Mouse (Mus musculus): ENCODE data around the gene Wdr18. TPM values are rescaled to one million over a fixed set of nuclear protein-coding genes. Genes with fewer than 3 reads are reported as not detected.

Wdr18 gene
- polyA plus RNA-seq, 1 experiment: 63.2 TPM

GRCm38 (mm10) chr10:79943471-79943901, 16.5 kb upstream of the Wdr18 start:
- Histone ChIP-seq H3K27ac (ENCODE audit: insufficient read depth, low read length) (no peak overlapping the region), H3K4me1 (ENCODE audit: control insufficient read depth, insufficient read depth, low read length) (no peaks in the 10 kb centered on the region), H3K4me3 (ENCODE audit: insufficient read depth, low read length) (no peak overlapping the region)
- TF ChIP-seq CTCF (IDR thresholded peaks at IDR 0.05; ENCODE audit: extremely low read depth, insufficient read depth, low read length) (no peak), POLR2A (IDR thresholded peaks at IDR 0.05; ENCODE audit: extremely low read depth, insufficient read depth, low read length) (no peak)

GRCm38 (mm10) chr10:79945507-79946234, 14.3 kb upstream of the Wdr18 start:
- Histone ChIP-seq H3K27ac (ENCODE audit: insufficient read depth, low read length) (no peak overlapping the region), H3K4me1 (ENCODE audit: control insufficient read depth, insufficient read depth, low read length) (no peaks in the 10 kb centered on the region), H3K4me3 (ENCODE audit: insufficient read depth, low read length) (no peak overlapping the region)
- TF ChIP-seq POLR2A (IDR thresholded peaks at IDR 0.05; ENCODE audit: extremely low read depth, insufficient read depth, low read length) (no peak), CTCF (IDR thresholded peaks at IDR 0.05; ENCODE audit: extremely low read depth, insufficient read depth, low read length) (no peak)

GRCm38 (mm10) chr10:79946752-79947322, 13.1 kb upstream of the Wdr18 start:
- TF ChIP-seq POLR2A (IDR thresholded peaks at IDR 0.05; ENCODE audit: extremely low read depth, insufficient read depth, low read length) (no peak), CTCF (IDR thresholded peaks at IDR 0.05; ENCODE audit: extremely low read depth, insufficient read depth, low read length) (no peak)
- no peak overlapping the region for H3K27ac ChIP-seq (ENCODE audit: insufficient read depth, low read length)
- no peak overlapping the region for H3K4me3 ChIP-seq (ENCODE audit: insufficient read depth, low read length)
- no peaks in the 10 kb centered on the region for H3K4me1 ChIP-seq (ENCODE audit: control insufficient read depth, insufficient read depth, low read length)

GRCm38 (mm10) chr10:79947502-79947901, 12.4 kb upstream of the Wdr18 start:
- Histone ChIP-seq H3K4me1 (ENCODE audit: control insufficient read depth, insufficient read depth, low read length) (no peaks in the 10 kb centered on the region), H3K4me3 (ENCODE audit: insufficient read depth, low read length) (no peak overlapping the region), H3K27ac (ENCODE audit: insufficient read depth, low read length) (no peak overlapping the region)
- TF ChIP-seq POLR2A (IDR thresholded peaks at IDR 0.05; ENCODE audit: extremely low read depth, insufficient read depth, low read length) (no peak), CTCF (IDR thresholded peaks at IDR 0.05; ENCODE audit: extremely low read depth, insufficient read depth, low read length) (no peak)

- Histone ChIP-seq H3K4me3 (ENCODE audit: insufficient read depth, low read length) (no peak overlapping the region), H3K4me1 (ENCODE audit: control insufficient read depth, insufficient read depth, low read length) (no peaks in the 10 kb centered on the region), H3K27ac (ENCODE audit: insufficient read depth, low read length) (no peak overlapping the region)
- TF ChIP-seq POLR2A (IDR thresholded peaks at IDR 0.05; ENCODE audit: extremely low read depth, insufficient read depth, low read length) (no peak), CTCF (IDR thresholded peaks at IDR 0.05; ENCODE audit: extremely low read depth, insufficient read depth, low read length) (no peak)
Observed at GRCm38 (mm10) chr10:79949873-79950272, 10.1 kb upstream of the Wdr18 start.

- H3K4me1 ChIP-seq (ENCODE audit: control insufficient read depth, insufficient read depth, low read length): no peaks in the 10 kb centered on the region
- no peak overlapping the region for H3K27ac ChIP-seq (ENCODE audit: insufficient read depth, low read length)
- H3K4me3 ChIP-seq (ENCODE audit: insufficient read depth, low read length): no peak overlapping the region
- TF ChIP-seq POLR2A (IDR thresholded peaks at IDR 0.05; ENCODE audit: extremely low read depth, insufficient read depth, low read length) (no peak), CTCF (IDR thresholded peaks at IDR 0.05; ENCODE audit: extremely low read depth, insufficient read depth, low read length) (no peak)
Observed at GRCm38 (mm10) chr10:79950661-79951060, 9.3 kb upstream of the Wdr18 start.

- no peak overlapping the region for H3K4me3 ChIP-seq (ENCODE audit: insufficient read depth, low read length)
- H3K4me1 ChIP-seq (ENCODE audit: control insufficient read depth, insufficient read depth, low read length): no peaks in the 10 kb centered on the region
- H3K27ac ChIP-seq (ENCODE audit: insufficient read depth, low read length): no peak overlapping the region
- peak; percentile 54 for TF ChIP-seq CTCF (IDR thresholded peaks at IDR 0.05; ENCODE audit: extremely low read depth, insufficient read depth, low read length)
- TF ChIP-seq POLR2A (IDR thresholded peaks at IDR 0.05; ENCODE audit: extremely low read depth, insufficient read depth, low read length): no peak
Observed at GRCm38 (mm10) chr10:79953946-79954345, 6.0 kb upstream of the Wdr18 start.

- TF ChIP-seq POLR2A (IDR thresholded peaks at IDR 0.05; ENCODE audit: extremely low read depth, insufficient read depth, low read length) (no peak), CTCF (IDR thresholded peaks at IDR 0.05; ENCODE audit: extremely low read depth, insufficient read depth, low read length) (no peak)
- Histone ChIP-seq H3K4me3 (ENCODE audit: insufficient read depth, low read length) (no peak overlapping the region), H3K4me1 (ENCODE audit: control insufficient read depth, insufficient read depth, low read length) (no peaks in the 10 kb centered on the region), H3K27ac (ENCODE audit: insufficient read depth, low read length) (no peak overlapping the region)
Observed at GRCm38 (mm10) chr10:79955691-79956090, 4.3 kb upstream of the Wdr18 start.

- TF ChIP-seq CTCF (IDR thresholded peaks at IDR 0.05; ENCODE audit: extremely low read depth, insufficient read depth, low read length) (no peak), POLR2A (IDR thresholded peaks at IDR 0.05; ENCODE audit: extremely low read depth, insufficient read depth, low read length) (no peak)
- Histone ChIP-seq H3K27ac (ENCODE audit: insufficient read depth, low read length) (no peak overlapping the region), H3K4me3 (ENCODE audit: insufficient read depth, low read length) (no peak overlapping the region), H3K4me1 (ENCODE audit: control insufficient read depth, insufficient read depth, low read length) (0 out of 2 replicates have a peak, but pooled peaks cover 2% of the 10 kb centered on the region)
Observed at GRCm38 (mm10) chr10:79956643-79957154, 3.3 kb upstream of the Wdr18 start.

Data from cortical plate, adult 2 months (tissue).